Mouse (Mus musculus) ES-Bruce4 (cell line): Measurements from ENCODE around the gene Vmn1r24.

Experiments
- CTCF ChIP-seq: IDR thresholded peaks from one replicate; pipeline ENCODE4 v1.8.1; 2011; ENCODE audit warnings: low read depth, low read length
- EP300 ChIP-seq: IDR thresholded peaks from 2 replicates; pipeline ENCODE4 v1.6.1; 2011; ENCODE audit warnings: low read depth, low read length; ENCODE audit not compliant: insufficient read depth
- POLR2A ChIP-seq: IDR thresholded peaks from one replicate; pipeline ENCODE4 v1.8.1; 2011; ENCODE audit warnings: low read length; ENCODE audit not compliant: insufficient read depth

DNA sequence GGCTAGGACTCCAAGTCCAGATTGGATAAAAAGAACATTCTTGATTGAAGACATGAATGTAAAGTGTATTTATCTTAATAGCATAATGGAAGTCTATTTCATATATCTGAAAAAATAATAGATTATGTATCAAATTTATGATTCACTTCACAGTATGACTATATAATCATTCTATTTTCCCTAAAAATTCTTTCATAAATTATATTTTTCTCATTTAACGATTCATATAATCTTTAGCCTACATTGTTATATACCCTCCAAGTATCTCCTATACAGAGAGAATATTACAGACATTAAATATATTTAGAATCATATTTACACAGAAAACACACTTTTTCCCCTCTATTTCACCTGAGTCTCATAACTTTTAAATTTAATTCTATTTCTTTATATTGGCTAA lies 34.6 kb downstream of the Vmn1r24 start, which contains the start of gene Vmn1r23:
- TF ChIP-seq CTCF (no peak), POLR2A (no peak), EP300 (no peak)
